Mouse (Mus musculus): ENCODE data around the gene Kcnh1. TPM values are rescaled to one million over a fixed set of nuclear protein-coding genes. Genes with fewer than 3 reads are reported as not detected.

Kcnh1 gene
- polyA plus RNA-seq, 1 experiment from 2014 or later = 0.39 TPM

- ATAC-seq (replicated peaks; ENCODE audit: insufficient number of reproducible peaks, low FRiP score, low TSS enrichment) = no peak
- Histone ChIP-seq H3K27ac (ENCODE audit: low read depth, low read length) (no peak overlapping the region), H3K4me1 (ENCODE audit: control insufficient read depth, insufficient read depth, low read length) (no peaks in the 10 kb centered on the region), H3K27me3 (ENCODE audit: control insufficient read depth, insufficient read depth, low read length) (no peaks in the 10 kb centered on the region), H3K4me2 (no peak overlapping the region), H3K36me3 (ENCODE audit: control insufficient read depth, insufficient read depth, low read length) (no peaks in the 10 kb centered on the region), H3K9me3 (replicated peaks; ENCODE audit: control insufficient read depth, low read length) (no peaks in the 10 kb centered on the region), H3K9ac (ENCODE audit: low read depth, low read length) (no peak overlapping the region), H3K4me3 (ENCODE audit: low read depth, low read length) (no peak overlapping the region)
- 61% methylated on average over 7 of the region's 7 CpGs for WGBS (ENCODE audit: insufficient replicate concordance)
These were observed 200.5 kb downstream of the Kcnh1 start for GRCm38 (mm10) chr1:192391041-192391440.

DNA sequence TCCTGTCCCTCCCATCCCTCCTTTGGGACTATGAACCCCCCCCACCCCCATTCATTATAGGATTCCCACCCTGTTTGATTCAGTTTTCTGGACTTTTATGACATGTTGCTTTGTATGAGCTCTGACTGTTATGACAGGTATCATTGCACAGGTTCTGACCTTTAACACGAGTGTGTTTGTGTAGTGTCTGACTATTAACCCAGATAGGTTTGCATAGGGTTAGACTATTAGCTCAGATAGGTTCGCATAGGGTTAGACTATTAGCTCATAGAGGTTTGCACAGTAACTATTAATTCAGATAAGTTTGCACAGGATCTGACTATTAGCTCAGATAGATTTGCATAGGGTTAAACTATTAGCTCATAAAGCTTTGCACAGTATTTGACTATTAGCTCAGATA lies 201.7 kb downstream of the Kcnh1 start:
- no peak overlapping the region for H3K9ac ChIP-seq (ENCODE audit: low read depth, low read length)
- 66% methylated on average over 2 of the region's 2 CpGs for WGBS (ENCODE audit: insufficient replicate concordance)
- no peak overlapping the region for H3K4me2 ChIP-seq
- H3K9me3 ChIP-seq (replicated peaks; ENCODE audit: control insufficient read depth, low read length) = no peaks in the 10 kb centered on the region
- no peaks in the 10 kb centered on the region for H3K27me3 ChIP-seq (ENCODE audit: control insufficient read depth, insufficient read depth, low read length)
- no peaks in the 10 kb centered on the region for H3K36me3 ChIP-seq (ENCODE audit: control insufficient read depth, insufficient read depth, low read length)
- no peak overlapping the region for H3K27ac ChIP-seq (ENCODE audit: low read depth, low read length)
- H3K4me3 ChIP-seq (ENCODE audit: low read depth, low read length) = no peak overlapping the region
- H3K4me1 ChIP-seq (ENCODE audit: control insufficient read depth, insufficient read depth, low read length) = no peaks in the 10 kb centered on the region
- ATAC-seq (replicated peaks; ENCODE audit: insufficient number of reproducible peaks, low FRiP score, low TSS enrichment) = no peak

DNA sequence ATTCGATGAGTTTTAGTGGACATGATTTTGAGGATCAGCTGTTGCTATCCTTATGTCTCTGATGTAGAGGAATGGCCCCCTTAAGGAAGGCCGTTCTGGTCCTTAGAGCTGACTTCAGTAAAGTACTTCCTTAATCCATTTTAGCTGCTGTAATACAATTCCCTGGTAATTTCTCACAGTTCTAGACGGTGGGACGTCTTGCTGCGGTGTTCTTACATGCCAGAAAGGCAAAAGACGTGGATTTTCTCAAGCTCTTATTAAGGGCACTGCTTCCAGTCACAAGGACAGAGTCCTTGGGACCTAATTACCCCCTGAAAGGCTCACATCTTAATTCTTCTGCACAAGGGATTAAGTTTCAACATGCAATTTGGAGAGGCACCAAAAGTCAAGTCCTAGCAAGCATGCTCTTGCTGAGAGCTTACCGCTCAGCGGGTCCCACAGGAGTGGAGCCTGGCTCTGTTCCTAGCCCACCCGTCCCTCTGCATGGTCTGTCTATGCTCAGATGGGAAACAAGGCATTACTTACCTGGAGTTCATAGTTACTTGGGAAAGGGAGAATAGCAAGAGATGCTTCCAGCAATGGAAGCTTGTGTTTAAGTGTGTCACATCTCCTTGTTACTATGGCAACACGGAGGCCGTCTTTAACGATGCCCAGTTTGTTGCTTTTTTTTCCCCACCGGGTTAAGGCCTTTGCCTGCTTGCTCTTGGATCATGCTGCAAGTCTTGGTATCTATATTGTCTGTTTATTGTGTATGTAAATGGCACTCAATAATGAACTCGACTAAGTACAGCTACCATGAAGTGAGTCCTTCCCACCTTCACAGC lies 209.3 kb downstream of the Kcnh1 start:
- Histone ChIP-seq H3K4me2 (no peak overlapping the region), H3K27me3 (ENCODE audit: control insufficient read depth, insufficient read depth, low read length) (no peaks in the 10 kb centered on the region), H3K4me3 (ENCODE audit: low read depth, low read length) (no peak overlapping the region), H3K27ac (ENCODE audit: low read depth, low read length) (no peak overlapping the region), H3K4me1 (ENCODE audit: control insufficient read depth, insufficient read depth, low read length) (no peaks in the 10 kb centered on the region), H3K9me3 (replicated peaks; ENCODE audit: control insufficient read depth, low read length) (no peaks in the 10 kb centered on the region), H3K36me3 (ENCODE audit: control insufficient read depth, insufficient read depth, low read length) (no peaks in the 10 kb centered on the region), H3K9ac (ENCODE audit: low read depth, low read length) (no peak overlapping the region)
- ATAC-seq (replicated peaks; ENCODE audit: insufficient number of reproducible peaks, low FRiP score, low TSS enrichment) = no peak
- 78% methylated on average over 14 of the region's 14 CpGs for whole genome bisulfite sequencing (ENCODE audit: insufficient replicate concordance)

DNA sequence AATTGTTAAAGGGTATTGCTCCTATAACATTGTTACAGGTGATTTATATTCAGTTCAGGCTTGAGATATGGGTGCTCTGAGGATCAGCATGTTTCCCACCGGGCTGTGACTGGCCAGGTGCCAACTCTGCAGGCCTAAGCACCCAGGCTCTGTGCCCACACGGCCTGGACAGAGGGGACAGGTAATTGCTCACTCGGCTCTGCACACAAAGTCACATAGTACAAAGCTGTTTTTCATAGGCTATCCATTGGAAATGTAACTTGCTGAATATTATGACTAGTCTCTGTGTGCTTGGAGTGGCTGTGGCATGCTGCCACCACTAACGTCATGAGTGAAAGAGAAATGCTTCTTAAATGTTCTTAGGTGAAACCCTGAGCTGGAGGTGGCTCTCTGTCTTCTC lies 210.4 kb downstream of the Kcnh1 start:
- no peak overlapping the region for H3K27ac ChIP-seq (ENCODE audit: low read depth, low read length)
- no peak overlapping the region for H3K4me2 ChIP-seq
- no peaks in the 10 kb centered on the region for H3K27me3 ChIP-seq (ENCODE audit: control insufficient read depth, insufficient read depth, low read length)
- no peak overlapping the region for H3K9ac ChIP-seq (ENCODE audit: low read depth, low read length)
- no peaks in the 10 kb centered on the region for H3K9me3 ChIP-seq (replicated peaks; ENCODE audit: control insufficient read depth, low read length)
- no peaks in the 10 kb centered on the region for H3K4me1 ChIP-seq (ENCODE audit: control insufficient read depth, insufficient read depth, low read length)
- 68% methylated on average over 4 of the region's 4 CpGs for WGBS (ENCODE audit: insufficient replicate concordance)
- no peaks in the 10 kb centered on the region for H3K36me3 ChIP-seq (ENCODE audit: control insufficient read depth, insufficient read depth, low read length)
- ATAC-seq (replicated peaks; ENCODE audit: insufficient number of reproducible peaks, low FRiP score, low TSS enrichment) = no peak
- H3K4me3 ChIP-seq (ENCODE audit: low read depth, low read length) = no peak overlapping the region

DNA sequence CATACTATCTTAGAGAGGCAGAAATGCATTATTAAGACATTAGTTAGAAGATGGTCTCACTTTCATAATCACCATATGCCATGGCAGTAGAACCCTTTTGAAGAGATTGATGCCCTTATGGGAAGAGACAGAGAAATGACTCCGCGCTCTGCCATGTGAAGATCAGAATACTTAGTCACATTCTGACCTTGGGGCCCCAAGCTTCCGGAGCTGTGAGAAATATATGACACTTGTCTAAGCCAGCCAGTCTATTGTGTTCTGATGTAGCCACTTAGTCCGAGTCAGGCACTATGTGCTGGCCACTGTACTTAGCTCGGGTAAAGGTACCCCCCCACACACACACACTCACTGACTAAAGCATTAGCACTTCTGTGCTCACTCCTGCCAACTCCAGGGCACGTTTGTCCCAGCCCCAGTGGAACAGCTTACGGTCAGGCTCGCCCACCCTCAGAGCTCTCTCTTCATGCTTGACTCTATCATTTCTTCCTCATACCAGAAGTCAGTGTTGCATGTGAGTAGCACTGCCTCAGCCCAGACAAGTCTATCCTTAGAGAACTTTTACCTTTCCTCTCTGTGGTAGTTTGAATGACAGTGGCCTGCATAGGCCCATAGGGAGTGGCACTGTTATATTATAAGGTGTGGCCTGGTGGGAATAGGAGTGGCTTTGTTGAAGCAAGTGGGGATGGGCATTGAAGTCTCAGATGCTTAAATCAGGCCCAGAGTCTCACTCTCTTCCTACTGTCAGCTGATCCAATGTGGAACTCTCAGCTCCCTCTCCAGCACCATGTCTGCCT lies 212.5 kb downstream of the Kcnh1 start:
- no peak overlapping the region for H3K4me2 ChIP-seq
- no peaks in the 10 kb centered on the region for H3K4me1 ChIP-seq (ENCODE audit: control insufficient read depth, insufficient read depth, low read length)
- H3K36me3 ChIP-seq (ENCODE audit: control insufficient read depth, insufficient read depth, low read length) = no peaks in the 10 kb centered on the region
- no peak overlapping the region for H3K4me3 ChIP-seq (ENCODE audit: low read depth, low read length)
- H3K27ac ChIP-seq (ENCODE audit: low read depth, low read length) = no peak overlapping the region
- H3K9ac ChIP-seq (ENCODE audit: low read depth, low read length) = no peak overlapping the region
- no peaks in the 10 kb centered on the region for H3K9me3 ChIP-seq (replicated peaks; ENCODE audit: control insufficient read depth, low read length)
- 75% methylated on average over 8 of the region's 8 CpGs for WGBS (ENCODE audit: insufficient replicate concordance)
- ATAC-seq (replicated peaks; ENCODE audit: insufficient number of reproducible peaks, low FRiP score, low TSS enrichment) = no peak
- no peaks in the 10 kb centered on the region for H3K27me3 ChIP-seq (ENCODE audit: control insufficient read depth, insufficient read depth, low read length)

- no peaks in the 10 kb centered on the region for H3K36me3 ChIP-seq (ENCODE audit: control insufficient read depth, insufficient read depth, low read length)
- no peak overlapping the region for H3K9ac ChIP-seq (ENCODE audit: low read depth, low read length)
- no peak overlapping the region for H3K4me3 ChIP-seq (ENCODE audit: low read depth, low read length)
- ATAC-seq (replicated peaks; ENCODE audit: insufficient number of reproducible peaks, low FRiP score, low TSS enrichment) = no peak
- no peak overlapping the region for H3K27ac ChIP-seq (ENCODE audit: low read depth, low read length)
- H3K27me3 ChIP-seq (ENCODE audit: control insufficient read depth, insufficient read depth, low read length) = no peaks in the 10 kb centered on the region
- H3K9me3 ChIP-seq (replicated peaks; ENCODE audit: control insufficient read depth, low read length) = no peaks in the 10 kb centered on the region
- H3K4me2 ChIP-seq = no peak overlapping the region
- 77% methylated on average over 4 of the region's 4 CpGs for WGBS (ENCODE audit: insufficient replicate concordance)
- H3K4me1 ChIP-seq (ENCODE audit: control insufficient read depth, insufficient read depth, low read length) = no peaks in the 10 kb centered on the region
These were observed 214.6 kb downstream of the Kcnh1 start for GRCm38 (mm10) chr1:192405136-192405535.

DNA sequence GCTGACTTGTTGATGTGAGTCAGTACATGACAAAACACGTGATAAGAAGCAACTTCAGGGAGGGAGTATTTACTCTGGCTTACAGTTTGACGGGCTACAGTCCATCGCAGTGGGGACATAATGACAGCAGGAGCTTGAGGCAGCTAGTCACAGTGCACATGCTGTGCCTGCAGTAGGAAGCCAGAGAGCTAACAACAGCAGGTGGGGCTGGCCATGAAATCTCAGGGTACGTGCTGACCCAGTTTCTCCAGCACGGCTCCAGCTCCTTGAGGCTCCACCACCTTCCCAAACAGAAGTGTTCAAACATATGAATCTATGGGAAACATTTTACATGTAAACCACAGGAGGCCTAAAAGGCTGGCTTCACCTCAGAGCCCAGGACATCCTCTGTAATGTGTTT lies 216.0 kb downstream of the Kcnh1 start:
- WGBS (ENCODE audit: insufficient replicate concordance) = 77% methylated on average over 5 of the region's 5 CpGs
- Histone ChIP-seq H3K9me3 (replicated peaks; ENCODE audit: control insufficient read depth, low read length) (no peaks in the 10 kb centered on the region), H3K4me2 (no peak overlapping the region), H3K27me3 (ENCODE audit: control insufficient read depth, insufficient read depth, low read length) (no peaks in the 10 kb centered on the region), H3K4me1 (ENCODE audit: control insufficient read depth, insufficient read depth, low read length) (no peaks in the 10 kb centered on the region), H3K9ac (ENCODE audit: low read depth, low read length) (no peak overlapping the region), H3K36me3 (ENCODE audit: control insufficient read depth, insufficient read depth, low read length) (no peaks in the 10 kb centered on the region), H3K4me3 (ENCODE audit: low read depth, low read length) (no peak overlapping the region), H3K27ac (ENCODE audit: low read depth, low read length) (no peak overlapping the region)
- ATAC-seq (replicated peaks; ENCODE audit: insufficient number of reproducible peaks, low FRiP score, low TSS enrichment) = no peak

- Histone ChIP-seq H3K36me3 (ENCODE audit: control insufficient read depth, insufficient read depth, low read length) (no peaks in the 10 kb centered on the region), H3K4me1 (ENCODE audit: control insufficient read depth, insufficient read depth, low read length) (no peaks in the 10 kb centered on the region), H3K27me3 (ENCODE audit: control insufficient read depth, insufficient read depth, low read length) (no peaks in the 10 kb centered on the region), H3K4me3 (ENCODE audit: low read depth, low read length) (no peak overlapping the region), H3K9ac (ENCODE audit: low read depth, low read length) (no peak overlapping the region), H3K4me2 (no peak overlapping the region), H3K9me3 (replicated peaks; ENCODE audit: control insufficient read depth, low read length) (no peaks in the 10 kb centered on the region; the same call in 1 of the 2 replicates), H3K27ac (ENCODE audit: low read depth, low read length) (no peak overlapping the region)
- 60% methylated on average over 3 of the region's 3 CpGs for WGBS (ENCODE audit: insufficient replicate concordance)
- no peak for ATAC-seq (replicated peaks; ENCODE audit: insufficient number of reproducible peaks, low FRiP score, low TSS enrichment)
These were observed 225.2 kb downstream of the Kcnh1 start for GRCm38 (mm10) chr1:192415813-192416212.

Measured in heart, embryonic 11.5 days (tissue).